ENCODE assay signal across 8 mouse cellular contexts in the genomic region with DNA sequence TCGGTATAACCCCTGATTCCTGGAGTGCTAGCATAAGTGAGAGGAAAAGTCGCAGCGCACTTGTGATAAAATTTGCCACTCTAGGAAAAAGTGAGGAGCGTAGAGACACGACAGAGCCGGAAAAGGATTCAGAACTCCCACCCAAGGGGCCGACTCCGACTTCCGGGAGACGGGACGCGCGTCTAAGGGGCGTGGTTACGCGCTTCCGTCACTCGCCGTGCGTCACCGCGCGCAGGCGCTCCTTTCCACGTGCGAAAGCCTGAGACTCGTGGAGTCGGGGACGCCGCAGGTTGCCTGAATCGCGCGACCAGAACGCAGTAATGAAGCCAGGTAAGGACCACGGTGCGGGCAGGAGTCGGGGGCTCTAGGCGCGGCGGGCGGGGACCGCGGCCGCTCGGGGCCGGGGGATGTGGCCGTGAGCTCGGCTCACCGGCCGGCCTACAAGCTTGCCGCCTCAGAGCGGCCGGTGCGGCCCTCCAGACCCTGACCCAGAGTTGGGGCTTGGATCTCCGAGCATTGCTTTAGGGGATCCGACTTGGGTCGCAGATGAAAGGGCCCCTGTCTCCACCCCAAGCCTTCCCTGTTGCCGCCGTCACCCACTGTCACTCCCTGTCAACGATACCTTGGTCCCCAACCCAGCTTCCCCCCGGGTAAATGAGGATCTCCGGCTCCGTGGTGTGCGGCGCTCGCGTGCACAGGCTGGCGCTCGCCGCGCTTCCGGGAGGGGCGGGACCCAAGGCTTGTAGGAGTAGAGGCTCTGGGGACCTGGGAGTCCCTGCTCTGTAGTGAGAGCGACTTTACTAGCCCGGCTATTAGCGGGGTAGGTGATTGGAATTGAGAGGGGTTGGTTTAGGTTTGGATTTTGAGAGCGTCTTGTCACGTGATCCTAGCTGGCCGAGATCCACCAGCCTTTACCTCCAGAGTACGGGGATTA. TPM values are rescaled to one million over a fixed set of nuclear protein-coding genes. Genes with fewer than 3 reads are reported as not detected.
DNase-seq lines count a peak whose midpoint lies in the region; ATAC-seq and TF ChIP-seq lines count a peak whose summit lies in the region.

A gene (plus strand): TSS at position 222 of the 934 bp plus-strand sequence.

- peak; percentile 94 for ATAC-seq in embryonic facial prominence, embryonic 14.5 days (ENCODE audit: low read depth)
- peak; percentile 95 for ATAC-seq in limb, embryonic 14.5 days (ENCODE audit: low FRiP score, low read depth)
- ATAC-seq in midbrain, postnatal 0 days (ENCODE audit: low FRiP score) = peak; percentile 95

- TF ChIP-seq CTCF in midbrain, postnatal 0 days (IDR thresholded peaks at IDR 0.05) = peak; percentile 1; the same call in 1 of the 2 replicates

- DNase-seq in 3T3-L1 (ENCODE audit: low read depth, low spot score) = peak; percentile 86
- peak; percentile 67 to 80 for DNase-seq in adrenal gland, postnatal 4 days (ENCODE audit: low spot score in 2 of 2)
- DNase-seq in embryonic facial prominence, embryonic 14.5 days (ENCODE audit: low spot score) = peak; percentile 97
- DNase-seq in heart, adult 8-10 months (ENCODE audit: low spot score) = peak; percentile 87
- peak; percentile 92 for DNase-seq in kidney, adult 9 months
- peak; percentile 94 for DNase-seq in limb, embryonic 14.5 days (ENCODE audit: low spot score)
- DNase-seq in midbrain, postnatal 0 days (ENCODE audit: low spot score) = peak; percentile 96
- peak; percentile 74 to 87 for DNase-seq in spleen, postnatal 14 days (ENCODE audit: low spot score in 2 of 2)

- 0 out of 2 replicates have a peak, but pooled peaks have one; percentile 28 for TF ChIP-seq POLR2A in limb, embryonic 14.5 days (IDR thresholded peaks at IDR 0.05; ENCODE audit: borderline replicate concordance, extremely low read depth, insufficient read depth, insufficient read length)

- peak within 1 kb of the TSS; percentile 76 for H3K4me2 ChIP-seq in embryonic facial prominence, embryonic 14.5 days (ENCODE audit: low read depth, low read length)
- peak within 1 kb of the TSS; percentile 79 for H3K4me2 ChIP-seq in limb, embryonic 14.5 days (replicated peaks; ENCODE audit: low read depth, low read length, severe bottlenecking)
- H3K4me2 ChIP-seq in midbrain, postnatal 0 days (ENCODE audit: low read depth, low read length, poor library complexity, severe bottlenecking) = peak within 1 kb of the TSS; percentile 88

- H3K4me3 ChIP-seq in embryonic facial prominence, embryonic 14.5 days (ENCODE audit: low read depth, low read length) = peak within 1 kb of the TSS; percentile 85
- peak within 1 kb of the TSS; percentile 70 for H3K4me3 ChIP-seq in limb, embryonic 14.5 days (replicated peaks; ENCODE audit: low read length)
- H3K4me3 ChIP-seq in midbrain, postnatal 0 days (ENCODE audit: low read depth, low read length) = peak within 1 kb of the TSS; percentile 80

- WGBS in embryonic facial prominence, embryonic 14.5 days = under 1% methylated on average over 55 of the region's 80 CpGs
- under 1% methylated on average over 69 of the region's 80 CpGs for WGBS in limb, embryonic 14.5 days
- under 1% methylated on average over 80 of the region's 80 CpGs for WGBS in midbrain, postnatal 0 days

- peak within 1 kb of the TSS; percentile 89 for H3K27ac ChIP-seq in embryonic facial prominence, embryonic 14.5 days (replicated peaks; ENCODE audit: low read depth, low read length)
- H3K27ac ChIP-seq in limb, embryonic 14.5 days (replicated peaks; ENCODE audit: low read depth, low read length) = peak within 1 kb of the TSS; percentile 79
- H3K27ac ChIP-seq in midbrain, postnatal 0 days (ENCODE audit: low read depth, low read length) = peak within 1 kb of the TSS; percentile 74

- H3K36me3 ChIP-seq in embryonic facial prominence, embryonic 14.5 days (ENCODE audit: control insufficient read depth, insufficient read depth, low read length) = peaks cover under 1% of the 10 kb centered on the region; the same call in 1 of the 2 replicates
- peaks cover 2% of the 10 kb centered on the region; the same call in 1 of the 2 replicates for H3K36me3 ChIP-seq in limb, embryonic 14.5 days (ENCODE audit: control insufficient read depth, insufficient read depth, low read length)
- 0 out of 2 replicates have a peak, but pooled peaks cover under 1% of the 10 kb centered on the region for H3K36me3 ChIP-seq in midbrain, postnatal 0 days (ENCODE audit: insufficient read depth, low read length)

- 0 out of 2 replicates have a peak, but pooled peaks cover 6% of the 10 kb centered on the region for H3K9me3 ChIP-seq in embryonic facial prominence, embryonic 14.5 days (ENCODE audit: control insufficient read depth, low read length)
- H3K9me3 ChIP-seq in limb, embryonic 14.5 days (ENCODE audit: control insufficient read depth, low read length) = no peaks in the 10 kb centered on the region
- no peaks in the 10 kb centered on the region for H3K9me3 ChIP-seq in midbrain, postnatal 0 days (ENCODE audit: low read length)

- no peaks in the 10 kb centered on the region for H3K27me3 ChIP-seq in embryonic facial prominence, embryonic 14.5 days (replicated peaks; ENCODE audit: control insufficient read depth, insufficient read depth, low read length)
- no peaks in the 10 kb centered on the region for H3K27me3 ChIP-seq in limb, embryonic 14.5 days (ENCODE audit: control insufficient read depth, insufficient read depth, low read length)
- no peaks in the 10 kb centered on the region for H3K27me3 ChIP-seq in midbrain, postnatal 0 days (ENCODE audit: insufficient read depth, low read length)

- H3K4me1 ChIP-seq in embryonic facial prominence, embryonic 14.5 days (ENCODE audit: control insufficient read depth, insufficient read depth, low read length) = peaks cover 10% of the 10 kb centered on the region
- peaks cover 13% of the 10 kb centered on the region for H3K4me1 ChIP-seq in limb, embryonic 14.5 days (ENCODE audit: control insufficient read depth, insufficient read depth, low read length)
- peaks cover 10% of the 10 kb centered on the region; the same call in 1 of the 2 replicates for H3K4me1 ChIP-seq in midbrain, postnatal 0 days (ENCODE audit: insufficient read depth, low read length)

- H3K9ac ChIP-seq in embryonic facial prominence, embryonic 14.5 days (ENCODE audit: low read depth, low read length) = peak within 1 kb of the TSS; percentile 88
- H3K9ac ChIP-seq in limb, embryonic 14.5 days (ENCODE audit: low read depth, low read length, severe bottlenecking) = peak within 1 kb of the TSS; percentile 77
- peak within 1 kb of the TSS; percentile 82 for H3K9ac ChIP-seq in midbrain, postnatal 0 days (replicated peaks; ENCODE audit: low read length, poor library complexity, severe bottlenecking)

RNA-seq across cellular contexts. Expression of the gene that starts here (rescaled TPM):
- 100 to 1,000 TPM; 102 to 119 TPM for total RNA-seq in adrenal gland, postnatal 4 days (2021)
- 42.4 and 46.5 TPM in 2 replicates for polyA plus RNA-seq in embryonic facial prominence, embryonic 14.5 days (2014; fragmentation: Nextera tagmentation; extraction: Ambion mirVana)
- 10 to 100 TPM; 31.1 to 33.6 (median 32.1) TPM for total RNA-seq in heart, adult 8-10 months (2022)
- 238 and 299 TPM in 2 replicates for polyA plus RNA-seq in limb, embryonic 14.5 days (2012; rRNA removed)
- 43.7 and 45.9 TPM in 2 replicates for polyA plus RNA-seq in limb, embryonic 14.5 days (2014; fragmentation: Nextera tagmentation; extraction: Ambion mirVana)
- total RNA-seq in midbrain, postnatal 0 days (2014; rRNA removed) = 31.9 and 34.4 TPM in 2 replicates
- 51.9 and 60.9 TPM in 2 replicates for polyA plus RNA-seq in midbrain, postnatal 0 days (2015; fragmentation: Nextera tagmentation; extraction: Ambion mirVana)

Comparison
In these comparisons a context has a peak if more than half of its experiments do, and no peak if none do; other contexts are left out.
1. Peak in every context shown above with its lines: DNase-seq, ATAC-seq, H3K4me3 ChIP-seq and H3K27ac ChIP-seq.